Mouse (Mus musculus) MEL (cell line): ENCODE results near the gene Nisch. TPM values are rescaled to one million over a fixed set of nuclear protein-coding genes. Genes with fewer than 3 reads are reported as not detected.

ENCODE experiments used
- DNase-seq: peaks from one replicate; pipeline ENCODE4 v3.0.0; 2011; ENCODE audit warnings: low read depth, low spot score
- H3K27ac ChIP-seq: 2 replicates; pipeline ENCODE4 v1.5.1; 2012; ENCODE audit warnings: low read depth, mild to moderate bottlenecking, control low read depth, low read length, moderate library complexity; ENCODE audit not compliant: control insufficient read depth
- H3K27me3 ChIP-seq, 2 experiments: fragments of 150-350 bp in 1 of 2; sonication (generic) in 1 of 2; 2 replicates each; pipeline ENCODE4 v1.6.1; 2012; ENCODE audit warnings: low read length in 2 of 2, mild to moderate bottlenecking in 2 of 2, improper control_type of control experiment in 1 of 2, moderate library complexity in 1 of 2; ENCODE audit not compliant: insufficient read depth in 2 of 2, control insufficient read depth in 1 of 2
- H3K36me3 ChIP-seq, 2 experiments: 2 replicates each; pipeline ENCODE4 v1.6.1; 2012 to 2014; ENCODE audit warnings: low read length in 2 of 2, improper control_type of control experiment in 1 of 2, inconsistent platforms in 1 of 2, mild to moderate bottlenecking in 1 of 2; ENCODE audit not compliant: insufficient read depth in 2 of 2, control insufficient read depth in 1 of 2
- H3K4me1 ChIP-seq, 2 experiments: fragments of 150-350 bp in 1 of 2; sonication (generic) in 1 of 2; 2 replicates each; pipeline ENCODE4 v1.6.1; 2012; ENCODE audit warnings: low read length in 2 of 2, improper control_type of control experiment in 1 of 2, mild to moderate bottlenecking in 1 of 2; ENCODE audit not compliant: insufficient read depth in 2 of 2, control insufficient read depth in 1 of 2
- H3K4me3 ChIP-seq, 2 experiments: fragments of 150-350 bp in 1 of 2; sonication (generic) in 1 of 2; 2 replicates each; pipeline ENCODE4 v1.5.1; 2012; ENCODE audit warnings: low read depth in 2 of 2, low read length in 2 of 2, mild to moderate bottlenecking in 2 of 2, moderate library complexity in 2 of 2, control low read depth in 1 of 2, improper control_type of control experiment in 1 of 2; ENCODE audit not compliant: control insufficient read depth in 1 of 2, insufficient read depth in 1 of 2
- H3K79me2 ChIP-seq: 2 replicates; pipeline ENCODE4 v1.6.1; 2012; ENCODE audit warnings: mild to moderate bottlenecking, low read length, moderate library complexity; ENCODE audit not compliant: control insufficient read depth, poor library complexity, insufficient read depth
- H3K9ac ChIP-seq: 2 replicates; pipeline ENCODE4 v1.6.1; 2012; ENCODE audit warnings: low read depth, mild to moderate bottlenecking, control low read depth, low read length, moderate library complexity; ENCODE audit not compliant: control insufficient read depth, poor library complexity, severe bottlenecking
- H3K9me3 ChIP-seq: fragments of 150-350 bp; sonication (generic); replicated peaks from 2 replicates; pipeline ENCODE4 v1.6.1; 2012; ENCODE audit warnings: mild to moderate bottlenecking, low read length, improper control_type of control experiment, moderate library complexity; ENCODE audit not compliant: insufficient read depth
- BHLHE40 ChIP-seq: IDR thresholded peaks from 2 replicates; pipeline ENCODE4 v1.6.1; 2012; ENCODE audit warnings: low read depth, mild to moderate bottlenecking, inconsistent platforms, low read length, improper control_type of control experiment, borderline replicate concordance
- CHD2 ChIP-seq: IDR thresholded peaks from 2 replicates; pipeline ENCODE4 v1.6.1; 2011; ENCODE audit warnings: low read length, improper control_type of control experiment
- CTCF ChIP-seq, 3 experiments: IDR thresholded peaks in 2 of 3; conservative IDR thresholded peaks in 1 of 3; 2 replicates each; pipeline ENCODE4 v1.5.1; 2011 to 2012; ENCODE audit warnings: low read length in 3 of 3, low read depth in 2 of 3, mild to moderate bottlenecking in 2 of 3, improper control_type of control experiment in 1 of 3, inconsistent platforms in 1 of 3, mixed read lengths in 1 of 3, moderate library complexity in 1 of 3; ENCODE audit not compliant: control insufficient read depth in 1 of 3, insufficient read depth in 1 of 3, poor library complexity in 1 of 3, severe bottlenecking in 1 of 3
- E2F4 ChIP-seq: IDR thresholded peaks from 2 replicates; pipeline ENCODE4 v1.6.1; 2011; ENCODE audit warnings: low read depth, low read length, improper control_type of control experiment, borderline replicate concordance
- MAFK ChIP-seq: IDR thresholded peaks from 2 replicates; pipeline ENCODE4 v1.6.1; 2011; ENCODE audit warnings: low read depth, mild to moderate bottlenecking, low read length, improper control_type of control experiment, borderline replicate concordance
- MAX ChIP-seq: IDR thresholded peaks from 2 replicates; pipeline ENCODE4 v1.6.1; 2011; ENCODE audit warnings: low read length, improper control_type of control experiment
- MEF2A ChIP-seq: IDR thresholded peaks from 2 replicates; pipeline ENCODE4 v1.6.1; 2014; ENCODE audit warnings: low read depth, mild to moderate bottlenecking, inconsistent platforms, low read length, improper control_type of control experiment; ENCODE audit not compliant: poor library complexity, insufficient replicate concordance, severe bottlenecking; ENCODE audit errors: extremely low read depth
- MYB ChIP-seq: IDR thresholded peaks from 2 replicates; pipeline ENCODE4 v1.6.1; 2011; ENCODE audit warnings: mild to moderate bottlenecking, low read depth, low read length, improper control_type of control experiment
- NRF1 ChIP-seq: IDR thresholded peaks from 2 replicates; pipeline ENCODE4 v1.6.1; 2014; ENCODE audit warnings: low read depth, mild to moderate bottlenecking, inconsistent platforms, low read length, improper control_type of control experiment, moderate library complexity; ENCODE audit not compliant: poor library complexity, insufficient read depth, severe bottlenecking
- POLR2A ChIP-seq, 2 experiments: IDR thresholded peaks; 2 replicates each; pipeline ENCODE4 v1.6.1; 2011 to 2012; ENCODE audit warnings: low read length in 2 of 2, mild to moderate bottlenecking in 2 of 2, control low read depth in 1 of 2, improper control_type of control experiment in 1 of 2, low read depth in 1 of 2, moderate library complexity in 1 of 2; ENCODE audit not compliant: control insufficient read depth in 1 of 2, insufficient read depth in 1 of 2, poor library complexity in 1 of 2
- RCOR1 ChIP-seq: IDR thresholded peaks from 2 replicates; pipeline ENCODE4 v1.6.1; 2012; ENCODE audit warnings: low read depth, mild to moderate bottlenecking, inconsistent platforms, low read length, improper control_type of control experiment
- SIN3A ChIP-seq: IDR thresholded peaks from 2 replicates; pipeline ENCODE4 v1.6.1; 2012; ENCODE audit warnings: low read length, improper control_type of control experiment, inconsistent platforms
- TAL1 ChIP-seq: IDR thresholded peaks from 2 replicates; pipeline ENCODE4 v1.6.1; 2012; ENCODE audit warnings: mild to moderate bottlenecking, inconsistent platforms, low read length, moderate library complexity, mixed read lengths
- TBP ChIP-seq: IDR thresholded peaks from 2 replicates; pipeline ENCODE4 v1.8.0; 2011; ENCODE audit warnings: low read depth, low read length, improper control_type of control experiment
- TCF12 ChIP-seq: IDR thresholded peaks from 2 replicates; pipeline ENCODE4 v1.6.1; 2014; ENCODE audit warnings: low read depth, mild to moderate bottlenecking, inconsistent platforms, low read length, improper control_type of control experiment, moderate library complexity
- UBTF ChIP-seq: IDR thresholded peaks from 2 replicates; pipeline ENCODE4 v1.6.1; 2012; ENCODE audit warnings: low read depth, mild to moderate bottlenecking, inconsistent platforms, low read length, improper control_type of control experiment, moderate library complexity, borderline replicate concordance; ENCODE audit not compliant: insufficient read depth
- USF1 ChIP-seq: IDR thresholded peaks from 2 replicates; pipeline ENCODE4 v1.6.1; 2014; ENCODE audit warnings: low read depth, mild to moderate bottlenecking, inconsistent platforms, low read length, improper control_type of control experiment, moderate library complexity
- USF2 ChIP-seq, 2 experiments: IDR thresholded peaks; 2 replicates each; pipeline ENCODE4 v1.6.1; 2011 to 2012; ENCODE audit warnings: improper control_type of control experiment in 2 of 2, low read length in 2 of 2, borderline replicate concordance in 1 of 2, inconsistent platforms in 1 of 2, low read depth in 1 of 2, mild to moderate bottlenecking in 1 of 2; ENCODE audit not compliant: insufficient read depth in 1 of 2
- ZC3H11A ChIP-seq: IDR thresholded peaks from 2 replicates; pipeline ENCODE4 v1.6.1; 2012; ENCODE audit warnings: low read depth, mild to moderate bottlenecking, inconsistent platforms, low read length, improper control_type of control experiment
- ZMIZ1 ChIP-seq: IDR thresholded peaks from 2 replicates; pipeline ENCODE4 v1.6.1; 2012; ENCODE audit warnings: low read depth, mild to moderate bottlenecking, inconsistent platforms, low read length, improper control_type of control experiment, moderate library complexity
- ZNF384 ChIP-seq: IDR thresholded peaks from 2 replicates; pipeline ENCODE4 v1.6.1; 2012; ENCODE audit warnings: low read depth, mild to moderate bottlenecking, inconsistent platforms, low read length, improper control_type of control experiment
- polyA plus RNA-seq, 2 experiments: library from polyadenylated mRNA; stranded (reverse) in 1 of 2; unstranded in 1 of 2; fragments of >175 nt in 1 of 2; fragments of >200 nt in 1 of 2; gene quantifications; 2 replicates each; pipeline versions ENCODE4 v1.2.1 to v1.2.4; 2012; ENCODE audit warnings: low replicate concordance in 2 of 2, low read depth in 1 of 2; ENCODE audit not compliant: insufficient read length in 2 of 2, insufficient read depth in 1 of 2, missing spikeins in 1 of 2
- total RNA-seq: library from RNA; depleted of rRNA; stranded (reverse); fragments of 300-350 nt; gene quantifications from 2 replicates; pipeline ENCODE4 v1.2.3, GENCODE M21; 2012

Nisch gene
- total and polyA plus RNA-seq, 3 experiments: 53.0 to 154 TPM; not detected in 1

DNA sequence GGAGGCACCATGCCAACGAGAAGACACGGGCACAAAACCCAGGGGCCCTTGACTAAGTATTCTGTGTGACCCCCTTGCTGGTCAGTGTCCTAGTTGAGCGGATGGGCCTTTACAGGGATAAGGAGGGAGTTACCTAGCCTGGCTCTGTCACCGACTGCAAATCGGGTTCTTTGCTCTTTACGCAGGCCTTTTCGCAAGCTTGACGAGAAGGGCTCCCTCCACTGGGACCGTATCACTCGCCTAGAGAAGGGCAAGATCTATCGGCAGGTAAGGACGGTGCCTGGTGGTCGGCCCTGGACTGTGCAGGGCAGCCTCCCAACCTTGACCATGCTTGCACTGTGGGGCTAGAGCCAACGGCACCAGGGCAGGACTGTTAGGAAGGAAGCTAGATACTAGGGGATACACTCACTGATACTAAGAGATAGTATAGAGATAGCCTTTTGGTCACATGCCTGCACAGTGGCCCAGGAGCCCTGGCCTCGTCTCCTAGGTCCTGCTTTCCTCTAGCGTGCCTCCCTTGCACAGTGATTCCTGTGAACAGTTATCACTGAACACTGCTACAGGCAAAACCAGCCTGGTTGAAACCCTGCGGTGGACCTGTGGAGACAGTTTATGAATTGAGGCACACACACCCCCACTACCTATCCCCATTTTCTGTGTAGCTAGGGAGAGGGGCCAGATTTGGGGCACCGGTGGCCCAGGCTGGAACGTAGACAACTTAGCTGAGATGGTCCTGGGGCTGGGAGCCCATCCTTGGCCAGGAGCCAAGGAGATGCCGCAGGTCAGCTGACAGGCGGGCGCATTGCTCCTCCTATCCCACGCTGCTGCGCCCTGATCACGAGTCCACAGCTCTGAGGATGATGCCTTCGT is 80.1 kb downstream of the Nisch start:
- H3K4me1 ChIP-seq: peaks cover 0 to 13% of the 10 kb centered on the region in 2 experiments; a peak in 2 of 4 replicates
- no peak overlapping the region for H3K27ac ChIP-seq
- H3K4me3 ChIP-seq: no peak overlapping the region
- H3K36me3 ChIP-seq: peaks cover 0 to 5% of the 10 kb centered on the region in 2 experiments; a peak in 3 of 4 replicates
- H3K27me3 ChIP-seq: no peaks in the 10 kb centered on the region
- no peak for DNase-seq
- TF ChIP-seq BHLHE40 (no peak), MEF2A (no peak), TCF12 (no peak), USF2 (IDR thresholded peaks at IDR 0.05; ENCODE audit: borderline replicate concordance in 1 of 2, insufficient read depth in 1 of 2, low read depth in 1 of 2, low read length in 2 of 2) (no peak), MAFK (no peak)
- H3K79me2 ChIP-seq: peaks cover 4% of the 10 kb centered on the region; the same call in 1 of the 2 replicates
- H3K9ac ChIP-seq: no peak overlapping the region
- no peaks in the 10 kb centered on the region for H3K9me3 ChIP-seq

DNA sequence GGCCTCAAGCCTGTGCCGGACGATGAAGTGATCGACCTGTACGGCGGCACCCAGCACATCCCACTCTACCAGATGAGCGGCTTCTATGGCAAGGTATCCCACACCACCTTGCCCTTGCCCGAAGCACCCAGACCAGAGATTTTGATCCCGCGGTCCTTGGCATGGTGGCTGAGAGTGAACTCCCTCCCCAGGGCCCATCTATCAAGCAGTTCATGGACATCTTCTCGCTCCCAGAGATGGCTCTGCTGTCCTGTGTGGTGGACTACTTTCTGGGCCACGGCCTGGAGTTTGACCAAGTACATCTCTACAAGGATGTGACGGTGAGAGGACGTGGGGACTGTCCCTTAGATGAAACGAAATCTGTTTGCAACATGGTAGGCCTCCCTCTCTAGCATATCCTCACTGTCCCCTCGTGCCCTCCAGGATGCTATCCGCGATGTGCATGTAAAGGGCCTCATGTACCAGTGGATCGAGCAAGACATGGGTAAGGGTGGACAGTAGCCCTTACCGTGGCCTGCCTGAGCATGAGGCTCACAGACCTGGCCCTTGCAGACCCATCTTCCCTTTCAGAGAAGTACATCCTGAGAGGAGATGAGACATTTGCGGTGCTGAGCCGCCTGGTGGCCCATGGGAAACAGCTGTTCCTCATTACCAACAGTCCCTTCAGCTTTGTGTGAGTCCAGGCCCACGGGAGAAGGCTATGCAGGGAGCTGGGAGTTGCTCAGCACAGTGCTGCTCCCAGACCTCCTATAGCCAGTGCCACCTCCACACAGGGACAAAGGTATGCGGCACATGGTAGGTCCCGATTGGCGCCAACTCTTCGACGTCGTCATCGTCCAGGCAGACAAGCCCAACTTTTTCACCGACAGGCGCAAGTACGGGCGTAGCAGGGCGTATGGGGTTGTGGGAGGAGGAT is 81.0 kb downstream of the Nisch start:
- Histone ChIP-seq H3K27me3 (no peaks in the 10 kb centered on the region), H3K27ac (no peak overlapping the region)
- TF ChIP-seq ZNF384 (no peak), USF1 (no peak), BHLHE40 (no peak), SIN3A (no peak), ZC3H11A (no peak), UBTF (no peak), POLR2A (IDR thresholded peaks at IDR 0.05; ENCODE audit: control insufficient read depth in 1 of 2, insufficient read depth in 1 of 2, low read depth in 1 of 2, low read length in 2 of 2, poor library complexity in 1 of 2) (no peak), NRF1 (no peak), RCOR1 (no peak), CTCF (IDR thresholded peaks at IDR 0.05 in 2 of 3, conservative IDR thresholded peaks at IDR 0.05 in 1 of 3; ENCODE audit: control insufficient read depth in 1 of 3, insufficient read depth in 1 of 3, low read depth in 2 of 3, low read length in 3 of 3, poor library complexity in 1 of 3, severe bottlenecking in 1 of 3) (no peak), USF2 (IDR thresholded peaks at IDR 0.05; ENCODE audit: borderline replicate concordance in 1 of 2, insufficient read depth in 1 of 2, low read depth in 1 of 2, low read length in 2 of 2) (no peak), E2F4 (no peak), MAX (no peak), CHD2 (no peak), TBP (no peak), TAL1 (no peak), ZMIZ1 (no peak), MYB (no peak)
- TF ChIP-seq, all 39 proteins: peak for 0
- Histone ChIP-seq H3K4me3 (no peak overlapping the region), H3K4me1 (peaks cover 0 to 13% of the 10 kb centered on the region in 2 experiments; a peak in 2 of 4 replicates), H3K9me3 (no peaks in the 10 kb centered on the region), H3K79me2 (peaks cover 10% of the 10 kb centered on the region), H3K9ac (no peak overlapping the region), H3K36me3 (peaks cover 0 to 5% of the 10 kb centered on the region in 2 experiments; a peak in 3 of 4 replicates)
- DNase-seq: no peak
